Mouse (Mus musculus): ENCODE results near the gene Perm1.

Gene Perm1

DNA sequence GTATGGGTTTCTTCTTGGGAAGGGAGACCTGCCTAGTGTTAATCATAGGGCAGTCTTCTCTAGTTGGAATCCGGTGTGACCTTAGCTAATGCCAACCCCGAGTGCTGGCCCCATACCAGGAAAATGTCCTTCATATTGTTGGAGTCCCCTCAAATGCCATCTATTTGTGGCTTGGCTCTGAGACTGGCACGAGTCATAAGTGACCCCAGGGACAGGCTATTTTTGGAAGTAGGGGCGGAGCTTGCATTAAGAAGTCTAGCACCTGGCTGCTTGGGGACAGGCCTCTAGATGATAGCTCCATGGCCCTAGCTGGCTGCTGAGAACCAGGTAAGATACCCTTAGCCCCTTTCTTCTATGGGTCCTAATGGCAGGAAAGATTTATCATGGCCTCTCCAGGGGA is at the start of gene Perm1:
Perm1 (plus strand) TSS at position 220 of the 400 bp plus-strand sequence.
- DNase-seq (ENCODE audit: low spot score in 2 of 2): no peak

DNA sequence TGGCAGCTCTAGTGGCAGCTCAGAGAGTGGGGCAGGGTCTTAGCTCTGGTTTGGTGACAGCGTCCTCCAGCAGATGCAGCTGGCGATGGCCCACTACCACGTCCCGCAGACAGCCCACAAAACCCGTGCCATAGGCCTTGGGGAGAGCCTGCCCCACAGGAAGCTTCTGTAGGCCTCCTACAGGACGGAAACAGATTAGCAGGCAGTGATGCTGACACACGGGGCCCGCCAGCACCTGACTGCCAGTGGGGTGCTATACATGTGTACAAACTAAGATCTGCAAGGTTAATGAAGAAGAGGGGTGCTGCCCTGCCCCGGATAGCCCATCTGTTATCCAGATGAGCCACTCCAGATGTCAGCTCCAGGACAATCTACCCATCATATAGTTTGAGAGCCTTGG is 49.2 kb upstream of the Perm1 start:
- no peak for DNase-seq (ENCODE audit: low spot score in 2 of 2)

DNA sequence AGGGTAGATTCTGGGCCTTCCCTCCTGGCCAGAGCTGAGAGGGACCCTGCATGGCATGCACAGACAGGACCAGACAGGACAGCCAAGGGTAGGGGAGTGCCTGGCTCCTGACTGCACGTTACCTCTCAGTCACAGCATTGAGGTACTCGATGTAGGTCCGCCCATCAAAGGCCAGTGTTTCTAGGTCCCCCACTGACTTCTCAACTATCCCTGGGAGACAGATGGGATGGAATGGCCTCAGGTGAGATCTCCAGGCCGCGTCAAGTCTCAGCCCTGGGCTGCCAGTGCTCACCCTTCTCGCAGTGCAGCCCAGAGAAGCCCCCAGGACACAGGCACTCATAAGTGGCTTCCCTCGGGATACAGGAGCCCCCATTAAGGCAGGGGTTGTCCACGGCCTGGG is 47.1 kb upstream of the Perm1 start:
- no peak for DNase-seq (ENCODE audit: low spot score in 2 of 2)

DNA sequence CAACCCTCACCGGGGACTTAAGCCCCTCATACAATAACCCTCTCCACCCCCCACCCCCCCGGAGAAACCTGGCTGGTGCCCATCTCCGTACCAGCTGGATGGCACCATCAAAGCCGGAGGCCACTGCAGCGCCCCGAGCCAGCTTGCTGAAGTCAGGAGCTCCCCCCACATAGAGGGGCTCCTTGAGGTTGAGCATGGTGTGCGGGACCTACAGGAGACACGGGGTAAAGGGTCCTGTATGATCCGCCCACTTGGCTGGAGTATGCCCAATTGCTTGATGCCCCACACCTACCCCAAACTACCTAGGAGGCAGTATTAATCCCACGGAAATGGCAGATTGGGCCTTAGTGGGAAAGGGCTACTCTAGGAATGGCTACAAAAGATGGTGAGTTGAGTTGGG is 46.5 kb upstream of the Perm1 start:
- DNase-seq (ENCODE audit: low spot score in 2 of 2): no peak

DNA sequence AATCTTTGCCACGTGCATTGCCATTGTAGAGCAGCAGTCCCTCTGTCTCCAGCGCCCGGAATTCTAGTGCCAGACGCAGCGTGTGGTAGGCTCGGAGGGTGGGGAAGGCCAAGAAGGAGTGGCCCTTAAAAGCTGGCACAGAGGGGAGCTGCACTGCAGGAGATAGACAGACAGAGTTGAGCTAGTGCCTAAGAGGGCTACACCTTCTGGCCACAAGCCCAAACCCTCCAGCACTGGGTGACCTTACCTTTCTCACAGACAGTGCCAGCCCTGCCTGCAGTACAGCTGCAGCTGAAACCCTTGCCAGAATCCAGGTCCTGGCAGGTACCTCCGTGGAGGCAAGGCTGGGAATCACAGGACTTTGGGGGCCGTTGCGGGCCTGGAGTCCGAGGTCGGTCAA is 43.8 kb upstream of the Perm1 start:
- no peak for DNase-seq (ENCODE audit: low spot score in 2 of 2)

DNA sequence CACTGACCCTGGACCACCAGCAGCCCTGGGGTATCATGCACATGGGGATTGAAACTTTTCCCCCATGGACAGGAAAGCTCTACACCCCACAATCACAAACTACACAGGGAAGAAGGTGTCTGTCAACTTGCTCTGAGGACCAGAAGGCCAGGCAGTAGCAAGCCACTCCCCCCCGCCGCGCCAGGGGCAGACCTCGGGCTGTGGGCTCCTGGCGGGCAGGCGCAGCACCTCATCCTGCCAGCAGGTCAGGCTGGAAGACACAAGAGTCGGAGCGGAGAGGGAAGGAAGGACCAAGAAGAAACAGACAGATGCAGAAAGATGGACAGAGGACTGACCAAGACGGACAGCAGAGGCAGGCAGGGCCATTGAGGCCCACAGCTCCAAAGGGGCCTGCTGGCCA is 38.0 kb upstream of the Perm1 start:
- no peak for DNase-seq (ENCODE audit: low spot score in 2 of 2)

GRCm38 (mm10) chr4:156183747-156184146 is 31.9 kb upstream of the Perm1 start:
- DNase-seq (ENCODE audit: low spot score in 2 of 2): no peak

DNA sequence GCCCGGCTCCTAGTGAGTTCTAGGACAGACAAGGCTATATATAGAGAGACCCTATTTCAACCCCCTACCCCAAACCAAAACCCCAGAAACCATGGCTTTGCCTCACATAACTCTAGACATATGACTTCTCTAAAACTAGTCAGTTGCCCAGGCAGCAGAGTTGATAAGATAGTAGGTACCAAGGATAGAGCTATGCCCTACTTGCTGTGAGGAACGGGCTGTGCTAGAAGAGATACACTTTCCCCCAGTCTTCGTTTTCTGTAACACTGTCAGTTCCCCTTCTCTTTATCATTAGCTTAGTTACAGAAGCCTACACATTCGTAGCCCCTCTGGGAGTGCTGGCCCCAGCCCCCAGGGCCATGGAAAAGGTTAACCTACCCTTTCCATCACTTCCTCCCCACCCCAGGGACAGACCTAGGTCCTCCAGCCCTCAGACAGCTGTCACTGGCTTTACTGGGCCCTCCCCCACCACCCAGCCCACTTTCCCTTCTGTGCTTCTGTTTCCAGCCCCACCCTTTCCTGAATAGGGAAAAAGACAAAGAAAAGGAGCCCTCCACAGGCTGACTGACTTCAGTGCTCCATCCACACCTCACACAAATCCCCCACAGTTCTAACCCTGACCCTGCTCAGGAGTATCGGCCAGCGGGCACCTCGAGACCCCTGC is 31.2 kb upstream of the Perm1 start:
- no peak for DNase-seq (ENCODE audit: low spot score in 2 of 2)

DNA sequence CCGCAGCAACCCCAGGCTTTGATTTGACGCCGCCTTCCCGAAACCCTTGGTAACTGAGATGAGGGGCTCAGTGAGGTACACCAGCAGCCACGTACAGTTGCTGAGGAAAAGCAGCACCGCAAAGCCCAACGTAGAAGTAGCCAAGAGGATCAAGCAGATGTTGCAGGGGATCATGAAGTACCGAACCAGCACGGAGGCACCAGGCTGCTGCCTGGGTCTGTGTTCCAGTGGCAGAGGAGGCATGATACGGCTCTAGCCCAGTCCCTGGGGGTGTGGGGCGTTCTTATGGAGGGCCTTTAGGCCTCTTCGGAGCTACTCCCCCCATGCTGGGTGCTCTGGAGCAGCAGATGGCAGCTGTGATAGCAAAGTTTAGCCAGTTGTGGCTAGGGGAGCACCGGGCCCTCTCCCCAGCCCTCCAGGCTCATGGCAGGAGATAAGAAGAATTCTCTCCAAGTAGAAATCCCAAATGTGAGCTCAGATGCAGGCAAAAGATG is 30.2 kb upstream of the Perm1 start:
- DNase-seq (ENCODE audit: low spot score in 2 of 2): peak in 1 of 2 experiments; percentile 39

DNA sequence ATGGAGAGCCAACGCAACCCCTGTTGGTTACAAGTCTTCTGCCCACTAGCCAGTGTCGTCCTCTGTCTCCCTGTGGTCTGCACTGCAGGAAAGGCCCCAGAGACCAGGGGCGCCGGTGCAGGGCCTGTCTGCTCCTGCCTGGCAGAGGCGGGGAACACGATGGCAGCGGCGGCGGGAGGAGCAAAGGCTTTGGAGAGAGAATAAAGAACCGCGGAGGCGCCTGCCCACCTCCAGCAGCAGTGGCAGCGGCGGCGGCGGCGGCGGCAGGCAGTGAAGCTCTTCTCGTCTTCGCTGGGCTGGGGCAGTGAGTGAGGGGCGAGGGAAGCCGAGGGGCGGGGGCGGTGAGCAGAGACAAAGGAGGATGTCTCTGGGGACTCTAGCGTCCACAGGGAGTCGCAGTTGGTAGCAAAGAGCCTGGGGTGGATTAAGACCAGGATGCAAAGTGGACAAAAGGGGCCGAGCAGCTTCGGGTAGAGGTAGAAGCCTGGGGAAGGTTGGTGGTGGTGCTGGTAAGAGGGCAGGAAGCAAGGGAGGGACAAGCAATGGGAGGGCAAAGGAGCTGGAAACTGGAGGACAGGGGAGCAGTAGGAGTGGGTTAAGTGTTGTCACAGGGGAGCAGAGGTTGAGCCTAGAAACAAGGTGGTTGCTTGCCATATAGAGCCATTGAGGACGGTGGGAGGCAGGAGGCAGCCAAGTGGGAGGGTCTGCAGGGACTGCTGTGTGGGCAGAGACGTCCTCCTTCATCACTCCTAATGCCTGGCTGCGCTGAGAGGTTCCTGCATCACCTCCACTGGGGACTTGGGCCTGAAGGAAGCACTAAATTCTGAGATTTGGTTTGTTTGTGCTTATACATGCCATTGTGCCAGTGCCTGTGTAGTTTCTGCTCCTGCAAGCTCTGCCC is 29.5 kb upstream of the Perm1 start:
- DNase-seq (ENCODE audit: low spot score in 2 of 2): peak; percentile 58 to 72

DNA sequence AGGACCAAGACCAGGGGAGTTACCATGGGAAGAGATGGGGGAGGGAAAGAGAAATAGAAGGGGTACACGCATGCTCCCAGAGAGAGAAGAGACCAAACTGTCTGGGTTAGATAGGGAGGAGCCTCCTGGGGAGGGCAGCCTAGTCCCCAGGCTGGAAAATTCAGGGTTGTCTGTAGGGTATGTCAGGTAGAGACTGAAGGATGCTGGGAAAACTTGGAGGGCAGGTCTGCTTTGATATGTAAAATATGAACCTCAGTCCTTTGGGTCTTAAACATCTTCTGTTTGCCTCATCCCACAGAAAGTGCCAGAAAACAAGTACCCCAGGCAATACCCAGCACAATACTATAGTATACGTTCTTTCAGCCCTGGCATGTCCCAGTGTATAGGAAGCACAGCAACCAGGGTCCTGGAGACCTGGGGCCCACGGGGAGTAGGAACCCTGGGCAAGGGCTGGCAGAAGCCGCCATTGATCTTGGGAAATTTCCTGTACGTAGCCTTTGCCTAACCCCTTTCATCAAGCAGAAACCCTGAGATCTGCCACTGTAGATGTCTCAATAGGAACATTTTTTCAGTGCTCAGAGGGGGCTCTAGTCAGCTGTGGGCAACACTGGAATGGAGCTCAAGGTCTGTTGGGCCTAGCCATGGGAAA is 27.4 kb upstream of the Perm1 start:
- no peak for DNase-seq (ENCODE audit: low spot score in 2 of 2)

- no peak for DNase-seq (ENCODE audit: low spot score in 2 of 2)
These were observed 26.8 kb upstream of the Perm1 start for GRCm38 (mm10) chr4:156188811-156189323.

GRCm38 (mm10) chr4:156192421-156193199 is 23.1 kb upstream of the Perm1 start:
- no peak for DNase-seq (ENCODE audit: low spot score in 2 of 2)

- DNase-seq (ENCODE audit: low spot score in 2 of 2): no peak
These were observed 22.5 kb upstream of the Perm1 start for GRCm38 (mm10) chr4:156193200-156193590.

GRCm38 (mm10) chr4:156193906-156194305 is 21.8 kb upstream of the Perm1 start:
- no peak for DNase-seq (ENCODE audit: low spot score in 2 of 2)

- DNase-seq (ENCODE audit: low spot score in 2 of 2): no peak
These were observed 21.3 kb upstream of the Perm1 start for GRCm38 (mm10) chr4:156194346-156194745.

DNA sequence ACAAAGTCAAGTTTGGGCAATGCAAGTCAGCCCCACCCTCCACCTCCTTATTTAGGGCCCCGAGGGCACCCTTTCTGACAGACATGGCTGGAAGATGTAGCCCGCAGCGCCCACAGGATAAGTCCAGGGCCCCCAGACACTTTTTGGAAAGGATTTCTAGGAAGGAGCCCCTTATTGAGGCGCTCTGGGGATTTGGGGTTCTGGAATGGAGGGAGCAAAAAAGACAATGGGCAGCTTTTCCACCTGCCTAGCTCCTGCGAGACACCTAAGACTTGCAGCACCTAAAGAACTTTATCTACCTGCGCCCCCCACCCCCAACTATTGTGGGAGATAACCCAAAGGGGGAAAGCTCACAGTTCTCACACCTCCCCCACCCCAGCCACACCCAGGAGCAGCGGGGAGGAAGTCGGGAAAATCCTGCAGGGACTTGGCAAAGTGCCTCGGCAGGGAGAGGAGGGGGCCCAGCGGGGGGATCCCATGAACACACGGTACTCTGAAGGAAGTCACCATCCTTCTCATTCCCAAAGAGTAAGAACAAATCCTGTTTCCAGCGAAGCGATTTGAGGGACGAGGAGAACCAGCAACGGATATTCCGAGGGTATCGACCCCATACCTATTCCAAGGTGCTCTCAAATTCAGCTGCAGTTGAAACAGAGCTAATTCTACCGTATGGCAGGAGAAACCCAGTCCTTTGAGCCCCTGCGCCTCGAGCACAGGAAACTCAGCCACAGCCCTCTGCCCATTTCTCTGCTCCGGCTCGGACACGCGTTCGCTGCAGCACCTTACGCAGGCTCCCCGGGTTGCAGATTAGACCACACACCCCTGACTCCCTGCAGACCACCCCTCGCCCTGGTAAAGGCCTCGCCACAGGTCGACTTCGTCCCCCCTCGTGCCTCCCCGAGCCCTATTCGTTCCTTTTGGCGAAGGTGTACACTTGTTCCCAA is 19.5 kb upstream of the Perm1 start:
- peak in 1 of 2 experiments; percentile 26 for DNase-seq (ENCODE audit: low spot score in 2 of 2)

DNA sequence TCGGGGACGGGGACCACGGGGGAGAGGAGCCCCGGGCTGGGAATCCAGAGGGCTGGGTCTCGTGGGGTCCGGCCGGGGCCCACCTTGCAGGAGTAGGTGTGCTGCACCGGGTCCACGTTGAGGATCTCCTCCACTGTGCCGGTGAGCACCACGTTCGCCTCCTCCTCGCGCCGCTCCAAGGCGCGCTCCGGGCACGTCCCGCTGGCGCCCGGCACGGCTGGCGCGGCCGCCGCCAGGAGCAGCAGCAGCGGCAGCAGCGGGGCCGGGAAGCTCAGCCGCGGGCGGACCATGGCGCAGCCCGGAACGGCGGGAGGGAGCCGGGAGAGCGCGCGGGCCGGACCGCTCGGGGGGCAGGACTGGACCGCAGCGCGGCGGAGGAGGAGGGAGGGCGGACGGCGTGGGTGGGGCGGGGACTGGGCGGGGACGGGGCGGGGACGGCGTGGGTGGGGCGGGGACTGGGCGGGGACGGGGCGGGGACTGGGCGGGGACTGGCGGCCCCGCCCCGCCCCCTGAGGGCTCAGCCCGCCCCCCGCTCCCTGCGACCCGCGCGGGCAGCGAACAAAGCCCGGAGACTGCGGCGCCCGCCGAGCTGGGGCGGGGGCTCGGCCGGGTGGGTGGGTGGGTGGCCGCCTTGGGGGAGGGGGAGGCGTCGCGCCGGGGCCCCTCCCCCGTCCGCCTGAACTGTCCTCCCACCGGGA is 18.4 kb upstream of the Perm1 start, which contains the start of gene Agrn:
Agrn (minus strand) TSS at position 358 of the 698 bp plus-strand sequence.
- peak in 1 of 2 experiments; percentile 15 for DNase-seq (ENCODE audit: low spot score in 2 of 2)

GRCm38 (mm10) chr4:156197829-156198205 is 17.9 kb upstream of the Perm1 start:
- DNase-seq (ENCODE audit: low spot score in 2 of 2): peak; percentile 54 to 65

All from right cerebral cortex, adult 2 months (tissue).